Mouse (Mus musculus) c-Kit-positive CD71-positive TER-119-positive erythroid progenitor cells, embryonic 14.5 days (primary cell): ENCODE measurements around the gene Bap1.

Source experiments
- DNase-seq: peaks from one replicate; pipeline ENCODE4 v3.0.0-alpha.2; 2013; ENCODE audit warnings: low spot score

The Bap1 gene

GRCm38 (mm10) chr14:31251084-31251604 lies at the start of gene Bap1, which contains the start of gene Phf7:
Gene Bap1, plus strand, starts transcription at chr14:31251450.
Gene Phf7, minus strand, starts transcription at chr14:31251317.
- DNase-seq, result peak; percentile 89

GRCm38 (mm10) chr14:31204844-31205243 lies 46.4 kb upstream of the Bap1 start:
- peak; percentile 17 for DNase-seq

- DNase-seq, result no peak
Measured at GRCm38 (mm10) chr14:31205244-31205561, 46.0 kb upstream of the Bap1 start.

GRCm38 (mm10) chr14:31205562-31206467 lies 45.4 kb upstream of the Bap1 start:
- DNase-seq, result peak; percentile 26

GRCm38 (mm10) chr14:31206472-31206981 lies 44.7 kb upstream of the Bap1 start:
- peak; percentile 91 for DNase-seq

GRCm38 (mm10) chr14:31207070-31207830 lies 44.0 kb upstream of the Bap1 start:
- DNase-seq, result peak; percentile 55

- DNase-seq, result no peak
Measured at GRCm38 (mm10) chr14:31208084-31208483, 43.2 kb upstream of the Bap1 start, which contains the start of gene Tnnc1. Gene Tnnc1, plus strand, starts transcription at chr14:31208312.

- DNase-seq, result no peak
Measured at GRCm38 (mm10) chr14:31209133-31209557, 42.1 kb upstream of the Bap1 start.

GRCm38 (mm10) chr14:31211854-31212253 lies 39.4 kb upstream of the Bap1 start:
- DNase-seq, result no peak

- no peak for DNase-seq
Measured at GRCm38 (mm10) chr14:31212499-31212898, 38.8 kb upstream of the Bap1 start.

GRCm38 (mm10) chr14:31213868-31214267 lies 37.4 kb upstream of the Bap1 start:
- DNase-seq, result no peak

- DNase-seq, result no peak
Measured at GRCm38 (mm10) chr14:31214684-31215083, 36.6 kb upstream of the Bap1 start.

- DNase-seq, result peak; percentile 59
Measured at GRCm38 (mm10) chr14:31215157-31216002, 35.9 kb upstream of the Bap1 start.

- DNase-seq, result no peak
Measured at GRCm38 (mm10) chr14:31216846-31217245, 34.4 kb upstream of the Bap1 start, which contains the start of gene Nisch. Gene Nisch, minus strand, starts transcription at chr14:31216946.

GRCm38 (mm10) chr14:31217666-31218065 lies 33.6 kb upstream of the Bap1 start, which contains the start of gene Sema3g:
Gene Sema3g, plus strand, starts transcription at chr14:31217860.
- peak; percentile 32 for DNase-seq

GRCm38 (mm10) chr14:31226978-31227377 lies 24.3 kb upstream of the Bap1 start:
- DNase-seq, result no peak

- DNase-seq, result no peak
Measured at GRCm38 (mm10) chr14:31228234-31228633, 23.0 kb upstream of the Bap1 start.

- DNase-seq, result no peak
Measured at GRCm38 (mm10) chr14:31230442-31230841, 20.8 kb upstream of the Bap1 start.

- no peak for DNase-seq
Measured at GRCm38 (mm10) chr14:31232404-31233069, 18.7 kb upstream of the Bap1 start.

GRCm38 (mm10) chr14:31233070-31233995 lies 17.9 kb upstream of the Bap1 start:
- DNase-seq, result no peak
